Mouse (Mus musculus): ENCODE measurements around the gene Cmc2.

Cmc2 gene

DNA sequence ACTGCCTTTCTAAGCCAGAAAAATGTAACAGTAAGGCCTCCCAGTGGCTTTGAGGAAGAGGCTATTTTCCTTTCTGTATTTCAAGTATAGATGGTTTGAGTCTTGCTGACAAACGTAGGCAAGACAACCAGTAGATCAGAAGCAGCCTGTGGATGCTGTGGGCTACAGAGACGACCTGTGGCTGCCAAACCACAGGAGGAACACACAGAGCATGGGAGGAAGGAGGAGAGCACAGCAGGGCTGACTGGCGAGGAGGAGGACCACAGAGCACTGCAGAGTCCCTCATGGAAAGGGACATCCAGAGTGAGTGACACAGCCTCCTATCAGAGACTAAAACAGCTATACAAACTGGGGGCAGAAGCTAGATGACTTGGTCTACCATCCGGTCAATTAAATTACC is 16.0 kb downstream of the Cmc2 start:
- no peak for DNase-seq

DNA sequence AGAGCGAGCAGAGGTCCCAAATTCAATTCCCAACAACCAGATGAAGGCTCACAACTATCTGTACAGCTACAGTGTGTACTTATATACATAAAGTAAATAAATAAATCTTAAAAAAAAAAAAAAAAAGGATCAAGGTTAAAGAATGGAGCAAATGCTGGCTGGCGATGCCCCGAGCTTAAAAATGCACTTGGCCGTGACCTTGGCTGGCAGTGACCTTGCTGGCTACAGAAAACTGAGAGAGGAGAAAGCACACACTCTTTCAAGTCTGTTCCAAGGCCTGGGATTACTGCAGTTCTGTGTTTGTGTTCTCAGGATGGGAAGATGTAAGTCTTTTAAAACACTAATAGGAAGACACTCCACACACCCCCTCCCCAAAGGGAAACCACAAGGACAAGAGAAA is 16.5 kb downstream of the Cmc2 start:
- no peak for DNase-seq

DNA sequence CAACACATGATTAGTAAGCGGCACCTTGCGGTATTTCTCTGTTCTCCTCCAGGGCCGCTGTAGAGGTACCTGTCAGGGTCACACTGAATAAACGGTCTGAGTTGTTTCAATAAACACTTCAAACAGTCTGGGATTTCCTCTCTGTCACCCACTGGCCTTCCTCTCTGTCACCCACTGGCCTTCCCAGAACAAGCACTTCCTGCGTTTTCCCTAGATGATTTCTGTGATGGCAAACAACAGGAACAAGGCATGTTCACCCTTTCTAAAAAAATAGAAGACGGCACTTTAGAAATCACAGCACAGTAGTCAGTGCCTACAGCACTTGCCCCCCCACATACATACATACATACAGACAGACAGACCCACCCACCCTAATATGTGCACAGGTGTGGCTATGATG is 25.7 kb downstream of the Cmc2 start:
- peak in 1 of 2 experiments; percentile 19 for DNase-seq

DNA sequence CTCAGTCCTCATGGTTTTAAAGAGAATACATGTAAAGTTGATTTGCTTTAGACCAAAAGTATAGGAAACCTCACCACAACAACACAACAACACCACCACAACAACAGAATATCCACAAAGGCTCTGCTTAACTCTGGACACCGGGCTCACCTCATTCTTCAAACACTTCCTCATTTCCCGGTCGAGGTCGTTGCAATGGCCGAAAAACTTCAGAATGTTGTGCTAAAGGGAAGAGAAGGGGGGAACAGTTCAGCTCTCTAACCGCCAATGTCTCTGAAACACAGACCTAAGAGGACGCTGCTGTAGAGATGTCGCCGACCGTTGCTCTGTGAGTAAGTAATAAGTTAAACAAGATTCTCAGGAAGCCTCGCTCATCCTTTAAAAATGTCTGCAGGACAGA is 27.3 kb downstream of the Cmc2 start:
- DNase-seq = no peak

DNA sequence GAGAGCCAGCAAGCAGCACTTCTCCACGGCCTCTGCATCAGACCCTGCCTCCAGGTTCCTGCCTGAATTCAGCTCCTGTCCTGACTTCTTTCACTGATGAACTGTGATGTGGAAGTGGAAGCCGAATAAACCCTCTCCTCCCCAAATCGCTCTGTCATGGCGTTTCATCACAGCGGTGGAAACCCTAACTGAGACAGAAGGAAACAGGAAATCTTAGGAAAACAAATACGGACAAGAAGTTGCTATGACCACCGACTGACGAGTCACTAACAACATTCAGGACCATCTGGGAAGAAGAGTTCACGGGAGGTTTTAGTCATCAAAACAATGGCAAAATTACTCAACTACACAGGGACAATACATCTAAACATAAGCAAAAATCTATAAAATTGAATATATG is 28.6 kb downstream of the Cmc2 start:
- DNase-seq = no peak

DNA sequence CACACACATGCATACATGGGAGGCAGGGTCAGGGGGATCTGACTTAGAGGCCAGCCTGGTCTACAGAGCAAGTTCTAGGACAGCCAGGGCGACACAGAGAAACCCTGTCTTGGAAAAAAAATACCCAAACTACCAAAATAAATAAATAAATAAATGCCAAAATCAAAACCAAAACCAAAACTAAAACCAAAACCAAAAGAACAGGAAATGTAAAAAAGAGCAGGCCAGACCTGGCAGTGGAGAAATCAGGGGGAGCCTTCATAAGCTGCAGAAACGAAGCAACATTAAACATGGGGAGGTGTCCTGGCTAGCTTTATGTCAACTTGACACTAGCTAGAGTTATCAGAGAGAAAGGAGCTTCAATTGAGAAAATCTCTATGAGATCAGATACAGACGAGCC is 29.1 kb downstream of the Cmc2 start:
- no peak for DNase-seq

DNA sequence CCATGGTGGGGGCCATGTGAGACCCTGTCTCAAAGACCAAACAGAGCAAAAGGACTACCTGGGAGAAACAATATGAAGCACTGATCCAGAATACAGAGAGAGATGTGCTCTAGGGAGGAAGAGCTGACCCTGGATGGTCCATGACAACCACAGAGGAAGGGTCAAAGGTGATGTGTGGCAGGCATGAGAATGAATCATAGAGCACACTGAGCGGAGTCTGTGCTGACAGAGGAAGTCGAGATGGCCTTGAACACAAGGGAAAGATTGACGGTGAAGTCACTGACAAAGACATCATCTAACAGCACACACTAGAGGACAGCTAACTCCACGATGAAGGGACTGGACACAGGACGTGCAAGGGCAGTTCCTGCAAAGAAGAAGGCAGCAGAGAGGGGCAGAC is 29.8 kb downstream of the Cmc2 start:
- DNase-seq = no peak

DNA sequence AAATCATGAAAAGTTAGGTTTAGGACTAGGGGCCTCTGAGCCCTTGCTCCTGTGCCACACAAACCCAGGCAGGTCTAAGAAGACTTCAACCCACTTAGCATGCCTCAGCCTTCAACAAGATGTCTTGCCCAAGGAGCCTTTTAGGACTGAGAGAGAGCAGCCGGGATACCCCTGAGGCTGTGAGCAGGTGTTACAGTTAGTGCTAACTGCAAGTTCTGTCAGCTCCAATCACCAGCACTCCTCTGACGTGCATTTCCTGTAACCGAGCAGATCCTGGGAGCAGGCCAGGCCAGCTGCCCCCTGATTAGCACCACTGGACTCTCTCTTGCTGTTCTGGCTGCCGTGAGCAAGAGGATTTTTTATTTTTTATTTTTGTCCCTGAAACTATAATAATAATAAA is 33.4 kb downstream of the Cmc2 start:
- no peak for DNase-seq

DNA sequence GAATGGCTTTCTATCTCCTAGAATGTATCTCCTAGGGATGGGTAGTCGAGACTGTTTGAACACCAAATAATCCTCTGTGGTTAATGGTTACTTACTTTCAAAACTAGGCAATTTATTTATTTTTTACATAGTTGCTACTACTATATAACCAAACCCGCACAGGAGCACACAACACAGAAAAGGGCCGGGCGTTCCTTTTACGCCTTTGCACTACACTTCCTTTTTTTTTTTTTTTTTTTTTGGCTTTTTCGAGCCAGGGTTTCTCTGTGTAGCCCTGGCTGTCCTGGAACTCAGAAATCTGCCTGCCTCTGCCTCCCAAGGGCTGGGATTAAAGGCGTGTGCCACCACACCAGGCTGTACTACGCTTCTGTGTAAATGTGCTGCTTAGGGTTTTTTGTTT is 39.9 kb downstream of the Cmc2 start:
- no peak for DNase-seq

DNA sequence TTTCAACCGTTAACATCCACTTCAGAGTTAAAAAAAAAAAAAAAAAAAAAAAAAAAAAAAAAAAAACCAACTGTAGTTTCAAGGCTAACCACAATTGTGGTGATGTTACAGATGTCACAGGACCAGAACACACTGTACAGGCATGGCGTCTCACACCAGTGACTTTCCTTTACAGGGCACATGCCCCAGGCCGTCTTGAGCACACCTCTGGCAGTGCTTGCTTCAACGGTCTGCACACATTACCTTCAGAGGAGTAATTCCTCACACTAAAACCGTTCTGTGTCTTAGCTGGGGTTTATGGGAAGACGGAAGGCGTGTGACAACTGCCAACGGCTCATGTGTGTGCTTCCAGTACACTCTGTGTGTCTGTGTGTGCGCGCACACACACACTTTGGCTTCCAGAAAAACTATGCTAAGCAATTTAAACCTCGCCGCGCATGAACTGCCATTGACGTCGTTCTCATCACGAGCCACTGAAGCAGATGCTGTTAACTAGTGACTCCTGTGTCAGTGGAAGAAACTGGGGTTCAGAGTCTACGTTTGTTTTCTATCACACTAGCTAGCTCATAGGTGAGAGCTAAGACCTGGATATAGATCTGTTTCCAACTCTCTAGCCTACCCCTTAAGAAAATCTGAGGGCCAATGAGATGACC is 45.3 kb downstream of the Cmc2 start:
- DNase-seq = no peak

DNA sequence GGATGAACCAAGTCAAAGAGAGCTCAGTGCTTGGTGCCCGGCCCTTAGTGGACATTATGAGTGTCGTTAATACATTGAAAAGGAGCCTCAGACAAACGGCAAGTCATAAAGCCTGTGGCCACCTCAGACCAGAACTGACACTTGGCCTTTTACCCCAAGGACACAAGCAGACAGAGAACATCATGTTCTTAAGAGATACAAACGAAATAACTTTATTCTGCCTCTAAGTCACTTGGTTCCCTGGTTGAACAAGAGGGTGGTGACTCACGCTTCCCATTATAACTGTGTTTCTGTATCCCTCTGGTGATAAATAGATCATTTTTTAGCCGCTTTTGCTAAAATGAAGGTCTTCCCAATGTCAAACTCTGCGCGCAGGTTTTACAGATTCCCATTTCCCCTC is 47.3 kb downstream of the Cmc2 start:
- no peak for DNase-seq

DNA sequence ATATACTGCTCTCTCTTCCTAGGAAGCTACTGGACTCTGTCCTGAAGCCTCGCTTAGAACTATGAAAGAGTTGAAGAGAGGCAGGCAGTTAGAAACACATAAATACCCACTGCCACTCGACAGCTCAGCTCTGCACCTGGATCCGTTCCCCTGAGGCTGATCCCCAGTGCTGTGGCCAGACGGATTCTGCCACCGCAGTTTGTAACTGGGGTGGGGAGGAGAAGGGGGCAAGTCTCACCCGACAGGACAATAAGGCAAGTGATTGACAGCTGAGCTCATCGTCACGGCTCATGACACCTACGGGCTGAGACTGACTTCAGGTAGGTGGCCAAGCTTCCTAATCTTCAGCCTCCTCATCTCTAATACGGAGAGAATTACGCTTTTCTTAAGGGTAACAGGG is 47.7 kb downstream of the Cmc2 start:
- DNase-seq = no peak

DNA sequence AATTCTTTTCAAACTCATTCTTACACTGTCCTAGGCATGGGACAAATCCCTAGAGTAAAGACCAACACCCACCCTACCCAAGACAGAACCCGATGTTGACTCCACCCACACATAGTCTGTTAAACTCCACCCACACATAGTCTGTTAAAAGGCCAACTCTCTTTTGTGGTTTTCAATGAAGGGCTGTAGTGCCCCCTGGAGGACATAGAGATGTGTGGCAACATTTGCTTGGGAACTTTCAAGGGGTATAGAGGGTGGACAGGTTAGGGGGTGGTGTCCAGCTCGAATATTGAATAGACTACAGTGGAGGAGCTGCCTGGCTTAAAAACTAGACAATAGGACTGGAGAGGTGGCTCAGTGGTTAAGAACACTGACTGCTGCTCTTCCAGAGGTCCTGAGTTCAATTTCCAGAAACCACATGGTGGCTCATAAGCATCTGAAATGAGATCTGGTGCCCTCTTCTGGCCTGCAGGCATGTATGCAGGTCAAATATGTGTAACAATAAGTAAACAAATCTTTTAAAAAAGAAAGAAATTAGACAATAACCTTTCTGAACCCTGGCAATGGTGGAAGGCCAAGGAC is 48.4 kb downstream of the Cmc2 start:
- DNase-seq = peak; percentile 10 to 39

DNA sequence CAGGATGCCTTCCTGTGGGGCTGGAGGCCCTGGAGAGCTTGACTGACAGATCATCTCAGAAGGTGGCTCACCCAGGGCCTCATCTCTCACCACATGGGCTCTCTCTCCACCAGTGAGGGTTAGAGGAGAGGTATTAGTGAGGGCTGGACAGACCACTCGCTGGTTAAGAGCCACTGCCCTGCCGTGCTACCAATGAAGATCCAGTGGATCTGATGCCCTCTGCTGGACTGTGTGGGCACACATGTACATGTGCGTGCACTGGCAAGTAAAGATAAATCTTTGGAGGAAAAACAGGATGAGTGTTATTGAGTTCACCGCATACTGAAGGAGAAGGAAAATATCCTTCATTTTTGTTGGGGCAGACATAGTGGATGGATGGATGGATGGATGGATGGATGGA is 52.6 kb downstream of the Cmc2 start:
- peak; percentile 65 to 84 for DNase-seq

DNA sequence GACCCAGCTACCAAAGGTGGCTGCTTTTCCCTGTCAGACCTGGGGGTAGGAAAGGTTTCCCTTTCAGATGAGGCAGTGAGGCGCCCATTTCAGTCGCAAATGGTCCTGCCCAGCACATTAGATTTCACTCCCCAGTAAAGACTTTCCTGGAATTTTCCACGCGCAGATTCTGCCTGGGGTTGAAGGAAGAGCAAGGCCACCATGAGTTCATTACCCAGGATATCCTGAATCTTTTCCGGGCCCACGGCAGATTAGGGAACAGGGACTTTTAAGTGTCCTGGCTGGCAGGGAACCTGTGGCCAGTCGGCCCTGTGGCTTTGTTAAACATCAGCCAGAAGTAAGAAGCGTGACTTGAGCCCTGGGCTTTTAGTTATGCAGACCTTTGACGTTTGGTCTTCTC is 53.9 kb downstream of the Cmc2 start:
- peak; percentile 62 to 68 for DNase-seq

DNA sequence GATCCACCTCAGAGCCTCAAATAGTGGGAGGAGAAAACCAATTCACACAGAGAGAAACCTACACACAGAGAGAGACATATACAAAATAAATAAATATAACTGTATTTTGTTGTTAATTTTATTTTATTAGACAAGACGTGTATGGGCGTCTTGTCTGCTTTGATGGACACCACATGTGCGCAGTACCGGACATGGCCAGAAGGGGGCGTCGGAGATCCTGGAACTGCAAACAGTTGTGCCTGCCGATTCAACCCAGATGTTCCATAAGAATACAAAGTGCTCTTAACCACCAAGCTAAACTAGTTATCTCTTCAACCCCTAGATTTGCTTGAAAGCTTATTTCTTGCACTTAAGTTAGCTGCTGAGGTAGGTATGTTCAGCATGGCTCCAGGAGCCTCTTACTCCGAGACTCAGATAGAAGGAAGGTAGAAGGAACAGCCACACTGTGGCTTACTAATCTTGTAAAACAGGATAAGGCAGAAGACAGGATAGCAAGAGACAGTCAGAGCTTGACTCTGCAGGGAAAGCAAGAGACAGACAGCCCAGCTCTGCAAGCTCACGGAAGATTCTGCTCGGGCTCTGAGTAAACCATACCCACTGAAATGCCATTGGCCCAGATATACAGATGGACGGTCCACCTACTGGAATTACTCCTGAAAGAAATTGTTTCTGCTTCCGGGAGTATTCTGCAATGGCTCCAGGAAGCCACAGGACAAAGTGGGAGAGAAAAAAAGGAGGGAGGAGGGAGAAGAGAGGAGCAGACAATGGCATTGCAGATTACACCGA is 54.9 kb downstream of the Cmc2 start:
- peak; percentile 16 to 74 for DNase-seq

DNA sequence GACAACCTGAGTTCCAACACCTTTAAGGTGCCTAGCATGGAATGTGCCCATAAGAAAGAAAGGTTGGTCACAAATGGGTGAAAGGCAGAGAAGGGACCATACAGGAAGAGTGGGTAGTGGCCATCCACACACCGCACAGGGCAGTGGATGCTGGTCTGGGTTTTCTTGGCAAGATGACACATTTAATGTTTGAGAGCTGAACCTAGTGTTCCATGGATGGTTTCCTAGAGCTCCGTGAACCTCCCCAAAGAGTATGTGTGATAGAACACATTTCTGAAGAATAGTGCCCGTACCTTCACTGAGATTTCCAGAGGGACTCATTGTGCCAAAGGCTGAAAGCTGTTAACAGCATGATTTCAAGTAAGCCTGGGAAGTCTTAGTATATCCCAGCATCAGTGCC is 56.7 kb downstream of the Cmc2 start:
- DNase-seq = no peak

DNA sequence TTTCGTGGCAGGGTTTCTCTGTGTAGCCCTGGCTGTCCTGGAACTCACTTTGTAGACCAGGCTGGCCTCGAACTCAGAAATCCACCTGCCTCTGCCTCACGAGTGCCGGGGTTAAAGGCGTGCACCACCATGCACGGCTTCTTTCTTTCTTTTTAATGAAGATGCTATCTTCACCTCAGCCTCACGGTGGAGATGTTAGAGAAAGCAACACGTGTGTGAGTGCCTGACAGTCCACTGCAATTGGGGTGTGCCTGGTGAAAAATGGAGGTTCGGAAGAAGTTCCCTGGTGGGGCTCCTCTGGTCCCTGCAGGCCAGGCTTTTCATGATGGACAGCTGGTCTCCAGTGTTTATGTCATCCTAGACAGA is 57.2 kb downstream of the Cmc2 start:
- DNase-seq = no peak

DNA sequence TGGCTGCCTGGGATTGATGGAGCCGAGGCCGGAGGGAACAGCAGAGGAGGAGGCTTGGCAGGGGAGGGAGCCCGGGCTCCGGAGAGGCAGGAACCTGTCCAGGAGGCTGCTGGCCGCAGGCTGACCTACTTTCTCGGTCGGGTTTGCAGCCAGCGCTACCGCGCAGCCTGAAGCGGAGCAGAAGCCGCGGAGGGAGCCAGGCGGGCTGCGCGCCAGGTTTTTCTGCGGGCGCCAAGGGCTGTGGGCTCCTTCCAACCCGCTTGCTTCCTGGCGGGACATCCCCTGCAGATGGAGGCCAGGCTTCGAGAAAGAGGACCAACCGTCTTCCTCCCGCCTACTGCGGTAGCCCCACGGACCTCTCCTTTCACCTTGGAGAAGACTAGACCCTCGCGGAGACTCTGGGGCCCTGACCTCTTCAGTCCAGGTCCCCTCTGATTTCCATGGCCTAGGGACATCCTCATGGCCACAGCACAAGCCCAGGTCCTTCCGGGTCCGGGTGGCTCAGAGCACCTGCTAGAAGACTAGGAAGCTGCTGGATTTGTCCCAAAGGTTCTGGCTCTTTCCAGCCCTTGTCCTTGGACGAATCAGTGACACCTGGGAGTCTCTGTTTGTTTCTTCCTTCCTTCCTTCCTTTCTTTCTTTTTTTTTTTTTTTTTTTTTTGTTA is 57.8 kb downstream of the Cmc2 start:
- DNase-seq = peak; percentile 82 to 92

DNA sequence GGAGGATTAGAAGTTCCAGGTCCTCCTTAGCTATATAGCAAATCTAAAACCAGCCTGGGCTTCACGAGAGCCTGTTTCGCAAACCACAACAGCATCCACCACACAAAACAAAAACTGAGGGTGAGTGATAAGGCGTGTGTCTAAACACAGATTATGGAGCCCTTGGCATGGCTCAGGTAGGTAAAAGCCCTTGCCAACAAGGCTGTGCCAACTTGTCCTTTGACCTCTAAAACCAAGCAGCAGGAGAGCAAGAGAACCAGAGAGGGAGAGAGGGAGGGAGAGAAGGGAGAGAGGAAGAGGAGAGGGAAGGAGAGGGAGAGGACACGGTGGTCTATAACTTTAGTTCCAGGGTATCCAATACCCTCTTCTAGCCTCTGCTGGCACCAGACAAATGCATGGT is 59.1 kb downstream of the Cmc2 start:
- peak; percentile 18 to 28 for DNase-seq

DNA sequence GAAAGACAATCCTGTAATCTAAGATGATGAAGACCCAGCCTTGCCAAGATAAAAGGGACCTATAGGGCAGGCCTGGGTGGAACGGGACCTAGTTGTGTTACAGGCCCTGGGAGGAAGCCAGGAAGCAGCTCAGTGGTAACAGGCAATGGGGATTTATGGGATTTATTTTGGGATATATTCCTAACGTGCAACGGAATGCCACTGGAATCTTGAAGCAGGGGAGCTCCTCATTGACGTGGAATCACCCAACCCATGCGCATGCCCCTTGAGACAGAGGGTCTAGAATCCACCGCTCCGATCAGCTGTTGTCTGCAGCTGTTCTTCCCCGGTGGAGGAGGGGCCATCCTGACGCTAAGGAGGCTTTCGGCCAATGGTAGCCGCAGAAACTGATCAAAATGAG is 69.2 kb downstream of the Cmc2 start:
- DNase-seq = no peak

DNA sequence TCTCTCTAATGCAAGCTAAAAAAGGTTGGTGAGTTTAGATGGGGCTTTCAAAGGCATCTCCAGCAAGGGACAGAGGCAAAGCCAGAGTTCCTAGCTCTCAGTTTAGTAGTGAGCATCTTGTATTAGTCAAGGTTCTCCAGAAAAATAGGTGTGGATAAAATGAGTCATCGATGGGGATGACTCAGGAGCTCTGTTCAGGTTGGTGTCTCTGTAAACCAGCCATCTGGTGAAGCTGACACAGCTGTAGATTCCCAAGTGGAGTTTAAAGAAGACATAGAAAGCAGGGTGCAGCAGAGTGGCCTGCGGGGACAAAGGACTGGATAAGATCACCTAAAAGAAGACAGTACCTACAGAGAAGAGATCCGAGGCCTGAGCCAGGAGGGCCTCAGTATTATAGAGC is 73.2 kb downstream of the Cmc2 start:
- no peak for DNase-seq

DNA sequence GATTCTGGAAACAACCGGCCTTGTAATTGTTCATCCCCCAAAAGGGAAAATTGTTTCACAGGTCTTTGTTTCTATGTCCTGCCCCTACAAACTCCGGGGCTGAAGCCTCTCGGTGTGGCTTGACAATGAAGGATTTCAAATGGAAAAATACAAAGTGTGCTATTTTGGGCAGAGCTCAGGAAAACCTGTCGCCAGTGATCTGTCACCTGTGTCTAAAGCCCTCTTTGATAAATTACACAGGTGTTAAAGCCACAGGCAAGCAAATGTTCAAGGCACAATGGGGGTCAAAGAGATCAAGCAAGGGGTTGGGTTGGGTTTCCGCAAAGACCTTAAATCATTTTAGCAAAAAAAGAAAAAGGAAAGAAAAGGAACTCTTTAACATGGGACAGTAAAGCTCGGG is 78.6 kb downstream of the Cmc2 start:
- no peak for DNase-seq
